Mouse (Mus musculus) embryonic facial prominence, embryonic 14.5 days (tissue): ENCODE measurements around the gene Lbhd2. TPM values are rescaled to one million over a fixed set of nuclear protein-coding genes. Genes with fewer than 3 reads are reported as not detected.

ENCODE experiments used
- ATAC-seq: fragments of 200-750 bp; cut with Nextera tagmentation; 2 replicates; pipeline ENCODE4 v1.8.0; 2017; ENCODE audit warnings: low read depth, moderate number of reproducible peaks, moderate TSS enrichment
- DNase-seq: peaks from one replicate; pipeline ENCODE4 v3.0.0-alpha.2; 2015; ENCODE audit warnings: low spot score
- H3K27ac ChIP-seq: fragments of 300-500 bp; sonication (generic); replicated peaks from 2 replicates; pipeline ENCODE4 v1.5.1; 2014; ENCODE audit warnings: low read depth, mild to moderate bottlenecking, low read length, moderate library complexity
- H3K27me3 ChIP-seq: fragments of 300-500 bp; sonication (generic); replicated peaks from 2 replicates; pipeline ENCODE4 v1.6.1; 2014; ENCODE audit warnings: low read length; ENCODE audit not compliant: control insufficient read depth, insufficient read depth
- H3K36me3 ChIP-seq: fragments of 300-500 bp; sonication (generic); 2 replicates; pipeline ENCODE4 v1.6.1; 2014; ENCODE audit warnings: low read length, mixed read lengths; ENCODE audit not compliant: control insufficient read depth, insufficient read depth
- H3K4me1 ChIP-seq: fragments of 300-500 bp; sonication (generic); 2 replicates; pipeline ENCODE4 v1.6.1; 2014; ENCODE audit warnings: antibody characterized with exemption, low read length; ENCODE audit not compliant: control insufficient read depth, insufficient read depth
- H3K4me2 ChIP-seq: fragments of 300-500 bp; sonication (generic); 2 replicates; pipeline ENCODE4 v1.6.1; 2014; ENCODE audit warnings: low read depth, mild to moderate bottlenecking, low read length, moderate library complexity, mixed read lengths
- H3K4me3 ChIP-seq: fragments of 300-500 bp; sonication (generic); 2 replicates; pipeline ENCODE4 v1.5.1; 2014; ENCODE audit warnings: low read depth, mild to moderate bottlenecking, low read length
- H3K9ac ChIP-seq: fragments of 300-500 bp; sonication (generic); 2 replicates; pipeline ENCODE4 v1.6.1; 2014; ENCODE audit warnings: low read depth, mild to moderate bottlenecking, low read length, moderate library complexity, mixed read lengths
- H3K9me3 ChIP-seq: fragments of 300-500 bp; sonication (generic); 2 replicates; pipeline ENCODE4 v1.6.1; 2016; ENCODE audit warnings: low read length; ENCODE audit not compliant: control insufficient read depth
- WGBS: fragments of 180-500 bp; shearing (Covaris S2); extraction: QIAGEN DNeasy Blood & Tissue Kit; methylation state at CpG from one replicate; pipeline ENCODE4 v1.1.7; 2014; 5-methylcytosine and 5-hydroxymethylcytosine counted together
- polyA plus RNA-seq: library from polyadenylated mRNA; unstranded; fragments of >200 nt; fragmentation: Nextera tagmentation; extraction: Ambion mirVana; gene quantifications from 2 replicates; pipeline ENCODE4 v1.2.1, GENCODE M21; 2014

Lbhd2 gene
- polyA plus RNA-seq, 1 experiment from 2014 or later, result 5.5 TPM

DNA sequence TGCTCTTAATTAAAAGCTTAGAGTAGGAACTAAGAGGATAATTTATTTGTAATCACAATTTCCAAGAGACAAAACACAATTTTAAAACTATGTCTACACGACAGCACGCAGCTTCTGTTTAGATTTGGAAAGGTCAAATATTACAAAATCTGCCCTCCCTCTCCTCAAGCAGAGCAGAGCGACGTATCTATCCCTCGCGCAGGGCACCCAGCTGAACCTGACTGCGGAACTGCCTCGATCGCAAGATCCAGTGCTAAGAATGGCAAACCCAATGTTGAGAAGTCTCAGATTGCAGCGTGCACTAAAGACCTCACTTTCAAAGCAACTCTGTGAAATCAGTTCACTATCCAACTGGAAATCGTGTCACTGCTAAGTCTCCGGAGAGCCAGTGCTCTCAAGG, 31.1 kb upstream of the Lbhd2 start:
- Histone ChIP-seq H3K4me3 (peak overlapping the region; percentile 94), H3K4me2 (peak overlapping the region; percentile 87), H3K9ac (peak overlapping the region; percentile 91), H3K9me3 (no peaks in the 10 kb centered on the region), H3K27me3 (no peaks in the 10 kb centered on the region), H3K36me3 (no peaks in the 10 kb centered on the region), H3K4me1 (peaks cover 17% of the 10 kb centered on the region), H3K27ac (peak overlapping the region; percentile 35; the same call in 1 of the 2 replicates)
- 61% methylated on average over 12 of the region's 12 CpGs for WGBS
- no peak for ATAC-seq
- no peak for DNase-seq

DNA sequence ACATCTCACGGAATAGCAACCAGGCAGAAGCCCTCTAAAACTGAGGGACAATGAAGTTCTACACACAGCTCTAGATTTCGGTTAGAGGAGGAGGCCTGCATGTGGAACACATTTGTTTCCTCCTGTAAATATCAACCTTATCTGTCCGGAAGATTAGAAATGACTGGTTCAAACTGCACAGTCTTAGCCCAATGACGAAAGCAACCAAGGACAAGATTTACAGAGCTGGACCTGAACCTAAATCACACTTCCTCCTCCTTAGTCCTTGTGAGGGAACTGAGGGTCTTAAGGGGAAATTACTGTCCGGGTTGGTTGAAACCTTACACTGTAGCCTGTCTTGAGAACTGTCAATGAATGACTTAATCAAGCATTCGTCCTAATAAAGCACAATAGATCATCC, 30.6 kb upstream of the Lbhd2 start:
- H3K27ac ChIP-seq, result peak overlapping the region; percentile 35; the same call in 1 of the 2 replicates
- H3K9ac ChIP-seq, result peak overlapping the region; percentile 91

DNA sequence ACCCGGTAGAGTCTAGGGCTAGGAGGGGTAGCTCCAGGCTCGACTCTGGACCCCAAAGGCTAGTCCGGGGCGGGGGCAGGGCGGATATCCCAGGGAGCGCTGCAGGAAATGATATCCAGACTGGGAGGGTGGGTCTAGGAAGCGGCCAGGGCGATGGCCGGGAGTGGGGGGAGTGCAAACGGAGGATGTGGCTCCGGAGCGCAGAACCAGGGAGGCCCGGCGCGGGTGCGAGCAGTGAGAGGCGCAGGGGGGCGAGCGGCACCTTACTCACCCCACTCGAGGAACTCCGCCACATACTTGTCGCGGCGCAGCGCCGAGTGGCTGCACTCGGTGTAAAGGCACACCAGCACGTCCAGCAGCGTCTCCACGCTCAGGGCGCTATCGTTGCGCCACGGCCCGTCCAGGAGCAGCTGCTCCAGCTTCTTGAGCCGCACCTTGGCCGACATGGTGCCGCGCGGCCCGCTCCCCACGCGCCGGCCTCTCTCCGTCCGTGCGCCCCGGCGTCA, 29.7 kb upstream of the Lbhd2 start:
- no peaks in the 10 kb centered on the region for H3K27me3 ChIP-seq
- H3K4me1 ChIP-seq, result peaks cover 17% of the 10 kb centered on the region
- DNase-seq (peak; percentile 50), ATAC-seq (peak; percentile 10)
- H3K9me3 ChIP-seq, result no peaks in the 10 kb centered on the region
- H3K9ac ChIP-seq, result peak overlapping the region; percentile 91
- H3K4me3 ChIP-seq, result peak overlapping the region; percentile 94
- peak overlapping the region; percentile 90 for H3K27ac ChIP-seq
- H3K36me3 ChIP-seq, result no peaks in the 10 kb centered on the region
- H3K4me2 ChIP-seq, result peak overlapping the region; percentile 87
- under 1% methylated on average over 20 of the region's 49 CpGs for WGBS

More for the DNA sequence above, 30.6 kb upstream of the Lbhd2 start:
- no peaks in the 10 kb centered on the region for H3K36me3 ChIP-seq
- no peaks in the 10 kb centered on the region for H3K9me3 ChIP-seq
- H3K4me3 ChIP-seq, result peak overlapping the region; percentile 94
- no peaks in the 10 kb centered on the region for H3K27me3 ChIP-seq
- peak overlapping the region; percentile 87 for H3K4me2 ChIP-seq
- peaks cover 17% of the 10 kb centered on the region for H3K4me1 ChIP-seq
- 17% methylated on average over 6 of the region's 6 CpGs for WGBS
- no peak for DNase-seq
- no peak for ATAC-seq

DNA sequence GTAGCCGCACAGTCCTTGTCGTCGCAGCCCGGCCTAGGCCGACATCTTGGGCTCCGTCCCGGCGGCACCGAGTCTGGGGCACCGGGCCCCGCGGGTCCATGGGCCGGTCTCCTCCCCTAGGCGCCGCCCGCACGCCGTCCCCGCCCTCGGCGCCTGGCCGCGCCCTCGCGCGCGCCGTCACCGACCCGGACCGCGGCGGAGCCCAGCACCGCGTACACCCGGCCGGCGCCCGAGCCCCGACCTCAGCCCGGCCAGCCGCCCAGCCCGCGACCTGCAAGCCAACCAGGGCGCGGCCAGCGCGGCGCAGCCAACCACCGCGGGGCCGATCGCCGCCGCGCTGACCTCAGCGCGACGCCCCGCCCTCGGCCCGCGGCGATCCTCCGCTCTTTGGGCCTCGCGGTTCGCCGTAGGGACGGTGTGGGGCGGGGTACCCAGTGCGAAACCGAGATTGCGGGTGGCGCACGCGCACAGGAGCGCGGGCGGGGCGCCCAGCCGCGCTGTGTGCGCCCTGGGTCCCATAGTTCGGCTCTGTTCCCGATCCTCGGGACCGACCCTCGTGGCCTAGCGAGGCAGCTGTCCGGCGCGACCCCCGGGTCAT, 29.1 kb upstream of the Lbhd2 start, which contains the start of gene Cdc42bpb:
Cdc42bpb (minus strand) TSS at position 343 of the 598 bp plus-strand sequence.
- H3K4me1 ChIP-seq, result peaks cover 17% of the 10 kb centered on the region
- no peaks in the 10 kb centered on the region for H3K36me3 ChIP-seq
- peak within 1 kb of the TSS; percentile 94 for H3K4me3 ChIP-seq
- no peaks in the 10 kb centered on the region for H3K27me3 ChIP-seq
- peak within 1 kb of the TSS; percentile 90 for H3K27ac ChIP-seq
- peak within 1 kb of the TSS; percentile 87 for H3K4me2 ChIP-seq
- ATAC-seq (peak; percentile 94), DNase-seq (peak; percentile 94)
- 0% methylated on average over 1 of the region's 94 CpGs for WGBS
- H3K9ac ChIP-seq, result peak within 1 kb of the TSS; percentile 91
- no peaks in the 10 kb centered on the region for H3K9me3 ChIP-seq

DNA sequence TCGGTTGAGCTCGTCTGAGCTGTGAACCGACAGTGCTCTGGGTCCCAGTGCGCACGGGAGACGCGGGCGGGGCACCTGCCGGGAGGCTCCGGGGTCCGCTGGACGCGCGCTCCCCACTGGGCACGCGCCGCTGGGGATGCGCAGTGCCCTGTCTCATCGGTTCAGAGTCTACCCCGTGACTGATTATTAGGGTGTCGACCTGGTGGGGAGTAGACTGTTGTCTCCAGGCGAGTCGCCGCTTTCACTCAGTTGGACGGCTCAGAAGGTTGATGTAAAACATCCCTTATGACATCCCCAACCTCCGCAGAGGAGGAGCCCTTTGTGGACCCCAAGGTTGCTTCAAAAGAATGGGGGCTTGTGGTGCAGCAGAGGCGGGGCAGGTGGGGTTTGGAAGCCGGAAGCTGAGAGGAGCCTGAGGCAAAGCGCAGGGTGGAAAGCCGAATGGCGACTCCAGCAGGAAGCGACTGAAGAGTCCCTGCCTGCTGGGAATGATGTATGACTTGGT, 28.6 kb upstream of the Lbhd2 start:
- H3K27ac ChIP-seq, result peak overlapping the region; percentile 90
- H3K27me3 ChIP-seq, result no peaks in the 10 kb centered on the region
- H3K4me2 ChIP-seq, result peak overlapping the region; percentile 87
- peak; percentile 50 for DNase-seq
- peak overlapping the region; percentile 91 for H3K9ac ChIP-seq
- H3K36me3 ChIP-seq, result no peaks in the 10 kb centered on the region
- H3K9me3 ChIP-seq, result no peaks in the 10 kb centered on the region
- WGBS, result under 1% methylated on average over 24 of the region's 32 CpGs
- peaks cover 17% of the 10 kb centered on the region for H3K4me1 ChIP-seq
- peak overlapping the region; percentile 94 for H3K4me3 ChIP-seq
- ATAC-seq, result peak; percentile 70

DNA sequence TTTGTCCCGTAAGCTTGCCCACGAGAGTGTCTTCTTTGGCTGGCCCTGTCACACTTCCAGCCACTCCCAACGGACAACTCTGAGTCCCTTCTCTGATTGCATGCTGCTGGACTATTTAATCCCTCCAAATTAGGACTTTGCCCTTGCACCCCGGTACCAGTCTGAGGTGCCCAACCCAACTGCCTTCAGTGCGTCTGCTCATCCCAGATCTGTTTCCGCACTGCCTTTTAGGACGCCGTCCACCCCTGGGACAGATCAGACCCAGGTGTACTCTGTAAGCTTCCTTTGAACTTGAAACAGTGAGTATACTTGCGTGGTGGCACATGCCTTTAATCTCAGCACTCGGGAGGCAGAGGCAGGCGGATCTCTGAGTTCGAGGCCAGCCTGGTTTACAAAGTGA, 27.8 kb upstream of the Lbhd2 start:
- DNase-seq (no peak), ATAC-seq (no peak)
- Histone ChIP-seq H3K4me2 (peak overlapping the region; percentile 87), H3K9me3 (no peaks in the 10 kb centered on the region), H3K27me3 (no peaks in the 10 kb centered on the region), H3K36me3 (no peaks in the 10 kb centered on the region), H3K4me1 (peaks cover 17% of the 10 kb centered on the region), H3K9ac (peak overlapping the region; percentile 91; the same call in 1 of the 2 replicates), H3K27ac (no peak overlapping the region), H3K4me3 (peak overlapping the region; percentile 94; the same call in 1 of the 2 replicates)
- 71% methylated on average over 12 of the region's 12 CpGs for WGBS

- Histone ChIP-seq H3K4me3 (no peak overlapping the region), H3K4me2 (no peak overlapping the region), H3K27me3 (no peaks in the 10 kb centered on the region), H3K9me3 (no peaks in the 10 kb centered on the region), H3K9ac (no peak overlapping the region), H3K36me3 (no peaks in the 10 kb centered on the region), H3K4me1 (no peaks in the 10 kb centered on the region), H3K27ac (peak overlapping the region; percentile 39; the same call in 1 of the 2 replicates)
- WGBS, result 80% methylated on average over 13 of the region's 13 CpGs
- DNase-seq (no peak), ATAC-seq (no peak; the same call in 1 of the 2 replicates)
Measured at GRCm38 (mm10) chr12:111385883-111386641, 20.5 kb upstream of the Lbhd2 start.

DNA sequence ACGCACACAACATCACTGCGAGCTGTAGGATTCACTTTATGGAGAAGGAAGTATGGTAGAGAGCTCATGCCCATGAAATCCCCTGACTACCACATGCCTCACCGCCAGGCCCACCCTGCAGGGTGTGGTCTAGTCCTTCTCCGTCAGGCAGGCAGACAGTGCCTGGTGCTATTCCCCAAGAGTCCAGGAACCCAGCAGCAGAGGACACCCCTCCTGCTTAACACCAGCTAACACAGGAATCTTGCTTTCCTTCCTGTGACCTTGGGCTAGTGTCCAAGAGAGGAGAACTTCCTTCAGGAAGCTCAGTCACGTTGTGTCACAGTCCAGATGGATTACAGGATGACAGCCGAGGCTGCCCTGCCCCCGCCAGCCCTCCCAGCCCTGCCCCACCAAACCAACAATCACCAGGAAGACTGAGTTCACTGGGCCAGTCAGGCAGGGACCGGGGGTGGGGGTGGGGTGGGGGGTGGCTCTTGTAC, 19.9 kb upstream of the Lbhd2 start:
- H3K4me3 ChIP-seq, result no peak overlapping the region
- H3K27me3 ChIP-seq, result no peaks in the 10 kb centered on the region
- WGBS, result 52% methylated on average over 8 of the region's 8 CpGs
- DNase-seq (peak; percentile 58), ATAC-seq (peak; percentile 50; the same call in 1 of the 2 replicates)
- H3K4me2 ChIP-seq, result no peak overlapping the region
- H3K9me3 ChIP-seq, result no peaks in the 10 kb centered on the region
- H3K4me1 ChIP-seq, result no peaks in the 10 kb centered on the region
- no peak overlapping the region for H3K27ac ChIP-seq
- H3K36me3 ChIP-seq, result no peaks in the 10 kb centered on the region
- no peak overlapping the region for H3K9ac ChIP-seq
